Mouse (Mus musculus): ENCODE results near the gene Abcc3.

Abcc3 gene

GRCm38 (mm10) chr11:94355521-94356217 is 37.1 kb downstream of the Abcc3 start:
- DNase-seq (ENCODE audit: extremely low read depth, low read depth), result no peak

- peak; percentile 87 for DNase-seq (ENCODE audit: extremely low read depth, low read depth)
Observed at GRCm38 (mm10) chr11:94351094-94351493, 41.7 kb downstream of the Abcc3 start.

GRCm38 (mm10) chr11:94350337-94350736 is 42.5 kb downstream of the Abcc3 start:
- no peak for DNase-seq (ENCODE audit: extremely low read depth, low read depth)

- DNase-seq (ENCODE audit: extremely low read depth, low read depth), result no peak
Observed at GRCm38 (mm10) chr11:94349839-94350238, 43.0 kb downstream of the Abcc3 start.

GRCm38 (mm10) chr11:94347063-94347575 is 45.7 kb downstream of the Abcc3 start:
- DNase-seq (ENCODE audit: extremely low read depth, low read depth), result no peak

- DNase-seq (ENCODE audit: extremely low read depth, low read depth), result no peak
Observed at GRCm38 (mm10) chr11:94346611-94347010, 46.2 kb downstream of the Abcc3 start.

GRCm38 (mm10) chr11:94345926-94346325 is 46.9 kb downstream of the Abcc3 start:
- DNase-seq (ENCODE audit: extremely low read depth, low read depth), result no peak

- no peak for DNase-seq (ENCODE audit: extremely low read depth, low read depth)
Observed at GRCm38 (mm10) chr11:94344470-94344869, 48.3 kb downstream of the Abcc3 start.

GRCm38 (mm10) chr11:94343955-94344358 is 48.8 kb downstream of the Abcc3 start:
- no peak for DNase-seq (ENCODE audit: extremely low read depth, low read depth)

GRCm38 (mm10) chr11:94342114-94342905 is 50.5 kb downstream of the Abcc3 start:
- no peak for DNase-seq (ENCODE audit: extremely low read depth, low read depth)

- no peak for DNase-seq (ENCODE audit: extremely low read depth, low read depth)
Observed at GRCm38 (mm10) chr11:94340948-94341933, 51.6 kb downstream of the Abcc3 start.

- DNase-seq (ENCODE audit: extremely low read depth, low read depth), result no peak
Observed at GRCm38 (mm10) chr11:94339732-94340585, 52.8 kb downstream of the Abcc3 start.

- no peak for DNase-seq (ENCODE audit: extremely low read depth, low read depth)
Observed at GRCm38 (mm10) chr11:94338347-94338746, 54.5 kb downstream of the Abcc3 start.

- DNase-seq (ENCODE audit: extremely low read depth, low read depth), result no peak
Observed at GRCm38 (mm10) chr11:94336551-94336950, 56.2 kb downstream of the Abcc3 start.

GRCm38 (mm10) chr11:94334386-94334968 is 58.3 kb downstream of the Abcc3 start:
- DNase-seq (ENCODE audit: extremely low read depth, low read depth), result no peak

- DNase-seq (ENCODE audit: extremely low read depth, low read depth), result no peak
Observed at GRCm38 (mm10) chr11:94332726-94333125, 60.1 kb downstream of the Abcc3 start.

- no peak for DNase-seq (ENCODE audit: extremely low read depth, low read depth)
Observed at GRCm38 (mm10) chr11:94330211-94330610, 62.6 kb downstream of the Abcc3 start.

GRCm38 (mm10) chr11:94329270-94329891 is 63.4 kb downstream of the Abcc3 start:
- no peak for DNase-seq (ENCODE audit: extremely low read depth, low read depth)

GRCm38 (mm10) chr11:94328644-94329025 is 64.2 kb downstream of the Abcc3 start:
- no peak for DNase-seq (ENCODE audit: extremely low read depth, low read depth)
